Mouse (Mus musculus) lung, embryonic 15.5 days (tissue): ENCODE measurements around the gene Grem1. TPM values are rescaled to one million over a fixed set of nuclear protein-coding genes. Genes with fewer than 3 reads are reported as not detected.
A peak's percentile ranks its signal among the peaks of the same experiment; 100 is the strongest.

ENCODE experiments used
- ATAC-seq: fragments of 200-750 bp; cut with Nextera tagmentation; 2 replicates; pipeline ENCODE4 v1.8.0; 2017; ENCODE audit warnings: moderate number of reproducible peaks, borderline replicate concordance; ENCODE audit not compliant: low FRiP score, low TSS enrichment; ENCODE audit errors: extremely low read depth
- H3K27ac ChIP-seq: fragments of 300-500 bp; sonication (generic); 2 replicates; pipeline ENCODE4 v1.5.1; 2015; ENCODE audit warnings: moderate library complexity, mild to moderate bottlenecking, inconsistent platforms
- H3K27me3 ChIP-seq: fragments of 300-500 bp; sonication (generic); 2 replicates; pipeline ENCODE4 v1.6.1; 2015; ENCODE audit warnings: inconsistent platforms
- H3K36me3 ChIP-seq: fragments of 300-500 bp; sonication (generic); 2 replicates; pipeline ENCODE4 v1.6.1; 2015; ENCODE audit warnings: inconsistent platforms
- H3K4me1 ChIP-seq: fragments of 300-500 bp; sonication (generic); 2 replicates; pipeline ENCODE4 v1.6.1; 2015; ENCODE audit warnings: inconsistent platforms
- H3K4me2 ChIP-seq: fragments of 300-500 bp; sonication (generic); 2 replicates; pipeline ENCODE4 v1.6.1; 2015; ENCODE audit warnings: inconsistent platforms, mild to moderate bottlenecking, moderate library complexity
- H3K4me3 ChIP-seq: fragments of 300-500 bp; sonication (generic); 2 replicates; pipeline ENCODE4 v1.5.1; 2015; ENCODE audit warnings: mild to moderate bottlenecking, inconsistent platforms
- H3K9ac ChIP-seq: fragments of 300-500 bp; sonication (generic); 2 replicates; pipeline ENCODE4 v1.6.1; 2015; ENCODE audit warnings: inconsistent platforms
- H3K9me3 ChIP-seq: fragments of 300-500 bp; sonication (generic); 2 replicates; pipeline ENCODE4 v1.6.1; 2016; ENCODE audit warnings: inconsistent platforms
- WGBS: fragments of 180-500 bp; shearing (Covaris S2); methylation state at CpG from one replicate; pipeline ENCODE4 v1.1.7; 2015; 5-methylcytosine and 5-hydroxymethylcytosine counted together
- polyA plus RNA-seq: library from polyadenylated mRNA; unstranded; fragments of >200 nt; fragmentation: Nextera tagmentation; extraction: Ambion mirVana; gene quantifications from 2 replicates; pipeline ENCODE4 v1.2.1, GENCODE M21; 2015

Gene Grem1
- polyA plus RNA-seq, 1 experiment from 2014 or later, result 0.14 TPM

DNA sequence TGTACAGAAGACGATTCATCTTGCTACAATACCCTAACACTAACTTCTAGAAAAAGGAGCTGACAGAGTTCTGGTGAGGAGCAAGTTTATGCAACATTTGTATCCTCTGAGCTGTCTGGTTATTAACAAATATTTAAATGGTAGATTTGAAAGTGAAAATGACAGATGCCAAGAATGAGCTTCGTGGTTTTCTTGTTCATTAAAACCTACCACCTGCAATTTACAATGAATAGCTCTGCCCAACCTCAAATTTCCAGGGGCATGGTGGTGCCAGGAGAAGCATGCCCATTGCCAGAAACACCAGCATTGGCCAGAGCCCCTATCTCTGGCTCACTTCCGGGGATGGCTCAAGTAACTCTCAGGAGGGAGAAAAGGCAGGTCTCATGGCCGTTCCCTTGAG lies 23.1 kb upstream of the Grem1 start:
- H3K36me3 ChIP-seq, result no peaks in the 10 kb centered on the region
- no peak overlapping the region for H3K4me2 ChIP-seq
- H3K9ac ChIP-seq, result no peak overlapping the region
- no peak overlapping the region for H3K4me3 ChIP-seq
- no peaks in the 10 kb centered on the region for H3K4me1 ChIP-seq
- 48% methylated on average over 4 of the region's 4 CpGs for WGBS
- H3K27me3 ChIP-seq, result no peaks in the 10 kb centered on the region
- no peak for ATAC-seq
- H3K9me3 ChIP-seq, result no peaks in the 10 kb centered on the region
- no peak overlapping the region for H3K27ac ChIP-seq

DNA sequence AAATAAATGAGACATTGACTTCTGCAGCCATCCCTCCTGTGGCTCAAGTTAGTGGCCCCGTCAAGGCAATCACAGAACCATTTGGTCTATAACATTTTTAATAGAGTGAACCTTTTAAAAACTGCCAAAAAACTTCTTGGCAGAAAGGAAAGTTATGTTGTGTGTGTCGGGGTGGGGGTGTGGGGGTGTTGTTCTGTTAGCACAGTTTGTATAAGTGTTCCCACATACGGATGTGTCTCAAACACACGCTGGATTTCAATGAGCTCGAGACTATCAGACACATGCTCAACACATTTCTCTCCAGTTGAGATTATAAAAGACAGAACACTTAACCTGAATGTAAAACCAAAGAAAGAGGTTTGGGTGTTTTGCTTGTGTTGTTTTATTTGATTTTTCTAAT lies 22.7 kb upstream of the Grem1 start:
- H3K36me3 ChIP-seq, result no peaks in the 10 kb centered on the region
- no peaks in the 10 kb centered on the region for H3K9me3 ChIP-seq
- ATAC-seq, result no peak
- H3K4me1 ChIP-seq, result no peaks in the 10 kb centered on the region
- H3K4me3 ChIP-seq, result no peak overlapping the region
- WGBS, result 60% methylated on average over 5 of the region's 5 CpGs
- H3K9ac ChIP-seq, result no peak overlapping the region
- H3K27me3 ChIP-seq, result no peaks in the 10 kb centered on the region
- H3K4me2 ChIP-seq, result no peak overlapping the region
- no peak overlapping the region for H3K27ac ChIP-seq

DNA sequence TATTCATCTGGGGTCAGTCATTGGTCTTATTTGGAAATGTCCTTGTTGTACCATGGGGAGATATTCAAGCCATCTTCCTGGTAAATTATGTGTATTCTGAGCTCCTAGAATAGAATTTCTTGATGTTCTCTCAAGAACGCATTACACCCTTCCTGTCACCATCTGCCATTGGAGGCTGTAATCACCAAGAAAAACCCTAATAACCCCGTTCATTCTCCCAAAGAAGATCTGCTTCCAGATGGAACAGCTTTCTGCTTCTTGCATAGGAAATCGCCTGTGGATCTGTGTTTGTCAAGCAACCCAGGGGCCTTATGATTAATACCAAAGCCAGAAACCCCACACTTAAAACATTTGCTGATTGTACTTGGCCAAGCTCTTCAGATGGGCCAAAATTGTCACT lies 20.9 kb upstream of the Grem1 start:
- Histone ChIP-seq H3K4me1 (no peaks in the 10 kb centered on the region), H3K4me3 (no peak overlapping the region), H3K36me3 (no peaks in the 10 kb centered on the region), H3K4me2 (no peak overlapping the region), H3K9me3 (no peaks in the 10 kb centered on the region), H3K9ac (no peak overlapping the region), H3K27ac (no peak overlapping the region), H3K27me3 (no peaks in the 10 kb centered on the region)
- 80% methylated on average over 3 of the region's 3 CpGs for WGBS
- ATAC-seq, result no peak

DNA sequence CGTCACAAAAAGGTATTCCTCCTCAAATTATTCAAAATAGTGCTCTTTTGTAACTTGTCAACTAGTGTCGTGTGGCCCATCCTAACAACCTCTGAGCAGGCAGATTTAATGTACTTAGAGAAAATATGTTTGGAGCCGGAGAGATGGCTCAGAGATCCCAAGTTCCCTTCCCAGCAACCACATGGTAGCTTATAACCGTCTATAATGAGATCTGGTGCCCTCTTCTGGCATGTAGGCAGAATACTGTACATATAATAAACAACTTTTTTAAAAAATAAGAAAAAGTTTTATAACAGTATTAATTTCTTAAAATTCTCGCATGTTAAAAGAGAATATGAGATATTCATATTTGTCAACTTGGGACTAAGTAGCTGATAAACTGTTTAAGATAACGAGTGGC lies 19.6 kb upstream of the Grem1 start:
- H3K4me1 ChIP-seq, result no peaks in the 10 kb centered on the region
- no peak overlapping the region for H3K9ac ChIP-seq
- H3K4me3 ChIP-seq, result no peak overlapping the region
- no peaks in the 10 kb centered on the region for H3K9me3 ChIP-seq
- H3K27me3 ChIP-seq, result no peaks in the 10 kb centered on the region
- no peak for ATAC-seq
- 61% methylated on average over 6 of the region's 6 CpGs for WGBS
- no peak overlapping the region for H3K27ac ChIP-seq
- H3K4me2 ChIP-seq, result no peak overlapping the region
- no peaks in the 10 kb centered on the region for H3K36me3 ChIP-seq

DNA sequence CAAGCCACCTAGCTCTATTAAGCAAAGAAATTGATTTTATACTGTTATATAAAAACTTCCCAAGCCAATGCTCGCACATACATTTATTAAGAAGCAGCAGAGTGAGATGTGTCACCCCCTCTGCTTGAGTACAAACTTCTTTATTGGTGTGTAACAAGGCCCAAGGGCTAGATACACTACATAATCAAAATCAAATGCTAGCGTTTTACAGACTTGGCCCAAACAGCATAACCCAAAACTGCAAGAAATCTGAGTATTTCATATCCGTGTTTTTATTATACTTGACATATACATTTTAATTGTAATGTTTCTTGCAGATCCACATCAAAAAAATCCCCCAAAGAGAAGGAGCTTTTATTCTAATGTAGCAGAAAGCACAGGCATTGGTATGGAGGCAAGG lies 17.9 kb upstream of the Grem1 start:
- H3K9me3 ChIP-seq, result no peaks in the 10 kb centered on the region
- H3K27ac ChIP-seq, result no peak overlapping the region
- ATAC-seq, result no peak
- no peaks in the 10 kb centered on the region for H3K4me1 ChIP-seq
- H3K27me3 ChIP-seq, result no peaks in the 10 kb centered on the region
- WGBS, result 75% methylated on average over 3 of the region's 3 CpGs
- no peak overlapping the region for H3K4me3 ChIP-seq
- no peak overlapping the region for H3K9ac ChIP-seq
- no peak overlapping the region for H3K4me2 ChIP-seq
- no peaks in the 10 kb centered on the region for H3K36me3 ChIP-seq

DNA sequence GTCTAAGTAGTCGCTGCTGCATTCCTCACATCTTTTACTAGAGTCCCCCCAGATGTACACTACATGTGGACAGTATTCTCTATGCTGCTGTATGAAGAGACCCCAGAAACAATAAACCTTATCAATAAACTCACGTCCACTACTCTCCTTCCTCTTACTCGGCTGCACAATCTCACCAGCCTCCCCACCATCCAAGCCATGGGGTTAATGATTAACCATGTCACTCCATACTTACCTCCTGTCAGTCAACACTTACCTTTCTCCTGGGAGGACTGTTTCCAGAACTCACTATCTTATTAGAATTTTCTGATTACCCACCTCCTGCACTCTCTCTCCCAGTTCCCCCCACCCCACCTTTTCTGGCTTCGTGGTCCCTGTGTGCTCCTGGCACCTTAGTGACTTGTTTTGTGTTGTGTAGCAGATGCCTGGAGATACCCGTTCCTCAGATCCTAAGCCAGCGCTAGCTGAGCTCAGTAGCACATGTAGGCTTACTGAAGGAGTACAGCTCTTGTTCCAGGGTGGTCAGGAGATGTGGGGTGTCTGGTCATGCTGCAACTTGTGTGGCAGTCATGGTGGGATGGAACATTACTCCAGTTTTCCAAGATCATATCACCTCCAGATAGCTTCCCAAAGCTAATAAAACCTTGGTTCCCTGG lies 15.8 kb upstream of the Grem1 start:
- WGBS, result 44% methylated on average over 6 of the region's 6 CpGs
- no peak for ATAC-seq

DNA sequence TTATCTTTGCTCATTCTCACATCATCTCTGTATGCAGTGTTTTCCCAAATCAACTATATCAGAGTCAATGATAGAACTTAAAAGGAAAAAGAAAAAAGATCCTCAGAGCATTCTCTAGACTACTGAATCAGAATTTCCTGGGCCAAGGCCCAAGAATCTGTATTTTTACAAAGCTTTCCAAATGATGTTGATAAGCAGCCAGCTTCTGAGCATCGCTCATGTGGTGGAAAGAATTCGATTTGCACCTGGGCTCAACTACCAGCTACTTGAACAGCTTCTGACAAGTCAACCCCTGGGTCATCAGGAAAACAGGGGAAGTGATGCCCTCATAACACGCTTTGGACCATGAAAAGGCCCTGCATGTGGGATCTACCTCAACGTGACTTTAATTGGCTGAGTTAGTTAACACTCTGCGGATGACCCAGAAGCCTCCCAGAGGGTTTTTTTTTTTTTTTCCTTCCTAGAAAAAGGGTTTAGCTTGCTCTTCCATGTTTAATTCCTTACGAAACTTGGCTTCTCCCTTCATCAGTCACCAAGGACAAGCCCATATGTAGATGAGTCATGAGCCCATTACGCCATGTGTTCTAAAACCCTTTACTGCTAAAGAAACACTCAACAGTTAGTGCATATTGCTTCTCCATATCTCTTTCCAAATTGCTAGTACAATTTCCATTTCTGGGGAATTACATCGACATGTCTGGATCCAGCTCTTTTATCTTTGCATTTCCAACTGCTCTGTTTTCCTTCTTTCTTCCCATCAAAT lies 10.3 kb upstream of the Grem1 start:
- H3K27ac ChIP-seq, result no peak overlapping the region
- H3K36me3 ChIP-seq, result no peaks in the 10 kb centered on the region
- ATAC-seq, result no peak
- no peaks in the 10 kb centered on the region for H3K4me1 ChIP-seq
- H3K27me3 ChIP-seq, result no peaks in the 10 kb centered on the region
- no peak overlapping the region for H3K4me3 ChIP-seq
- H3K4me2 ChIP-seq, result no peak overlapping the region
- H3K9me3 ChIP-seq, result no peaks in the 10 kb centered on the region
- H3K9ac ChIP-seq, result no peak overlapping the region
- WGBS, result 82% methylated on average over 8 of the region's 8 CpGs

More for the DNA sequence above, 15.8 kb upstream of the Grem1 start:
- H3K9ac ChIP-seq, result no peak overlapping the region
- no peaks in the 10 kb centered on the region for H3K4me1 ChIP-seq
- no peaks in the 10 kb centered on the region for H3K9me3 ChIP-seq
- no peaks in the 10 kb centered on the region for H3K36me3 ChIP-seq
- no peak overlapping the region for H3K4me3 ChIP-seq
- H3K27me3 ChIP-seq, result no peaks in the 10 kb centered on the region
- H3K27ac ChIP-seq, result no peak overlapping the region
- no peak overlapping the region for H3K4me2 ChIP-seq

DNA sequence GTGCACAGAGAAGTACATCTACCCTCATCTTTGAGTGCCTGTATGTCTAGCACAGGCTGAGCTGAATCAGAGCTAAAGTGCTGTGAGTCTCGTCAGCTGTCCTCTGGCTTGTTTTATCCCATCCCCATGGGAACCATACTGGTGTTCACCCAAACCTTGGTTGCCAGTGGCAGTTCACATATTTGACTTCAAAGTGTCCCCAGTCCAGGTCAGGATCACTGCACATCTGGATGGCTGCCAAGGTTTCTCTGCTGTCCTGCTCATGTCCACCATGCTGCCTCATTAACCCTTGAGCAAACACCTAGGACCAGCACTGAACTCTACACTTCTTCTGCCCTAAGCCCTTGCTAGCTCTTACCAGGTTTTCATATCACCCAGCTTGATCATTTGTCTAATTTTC lies 7.4 kb upstream of the Grem1 start:
- H3K9me3 ChIP-seq, result no peaks in the 10 kb centered on the region
- no peaks in the 10 kb centered on the region for H3K36me3 ChIP-seq
- no peaks in the 10 kb centered on the region for H3K27me3 ChIP-seq
- no peak overlapping the region for H3K27ac ChIP-seq
- no peak overlapping the region for H3K9ac ChIP-seq
- H3K4me1 ChIP-seq, result no peaks in the 10 kb centered on the region
- WGBS, result 27% methylated on average over 1 of the region's 1 CpGs
- ATAC-seq, result no peak
- H3K4me3 ChIP-seq, result no peak overlapping the region
- no peak overlapping the region for H3K4me2 ChIP-seq

DNA sequence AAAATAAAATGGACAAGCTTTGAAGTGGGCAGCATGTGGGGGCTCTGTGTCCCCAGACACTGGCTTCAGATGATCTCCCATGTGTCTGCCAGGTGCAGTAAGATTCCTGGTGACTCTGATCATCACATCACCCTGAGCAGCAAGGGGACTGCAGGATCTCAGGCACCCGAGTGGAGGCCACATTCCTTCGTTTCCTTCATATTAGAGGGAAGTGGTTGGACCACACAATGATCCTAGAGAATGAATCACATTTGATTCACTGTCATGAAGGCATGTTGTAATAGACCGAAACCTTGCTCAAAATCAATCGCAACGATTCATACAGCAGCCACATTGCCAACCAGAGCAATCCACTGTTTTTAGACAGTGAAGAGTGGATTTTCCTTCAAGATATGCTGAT lies 6.5 kb upstream of the Grem1 start:
- H3K4me1 ChIP-seq, result no peaks in the 10 kb centered on the region
- ATAC-seq, result no peak
- H3K27ac ChIP-seq, result no peak overlapping the region
- H3K27me3 ChIP-seq, result peaks cover 5% of the 10 kb centered on the region; the same call in 1 of the 2 replicates
- no peaks in the 10 kb centered on the region for H3K9me3 ChIP-seq
- H3K4me3 ChIP-seq, result no peak overlapping the region
- H3K36me3 ChIP-seq, result no peaks in the 10 kb centered on the region
- H3K9ac ChIP-seq, result no peak overlapping the region
- 68% methylated on average over 5 of the region's 5 CpGs for WGBS
- no peak overlapping the region for H3K4me2 ChIP-seq

DNA sequence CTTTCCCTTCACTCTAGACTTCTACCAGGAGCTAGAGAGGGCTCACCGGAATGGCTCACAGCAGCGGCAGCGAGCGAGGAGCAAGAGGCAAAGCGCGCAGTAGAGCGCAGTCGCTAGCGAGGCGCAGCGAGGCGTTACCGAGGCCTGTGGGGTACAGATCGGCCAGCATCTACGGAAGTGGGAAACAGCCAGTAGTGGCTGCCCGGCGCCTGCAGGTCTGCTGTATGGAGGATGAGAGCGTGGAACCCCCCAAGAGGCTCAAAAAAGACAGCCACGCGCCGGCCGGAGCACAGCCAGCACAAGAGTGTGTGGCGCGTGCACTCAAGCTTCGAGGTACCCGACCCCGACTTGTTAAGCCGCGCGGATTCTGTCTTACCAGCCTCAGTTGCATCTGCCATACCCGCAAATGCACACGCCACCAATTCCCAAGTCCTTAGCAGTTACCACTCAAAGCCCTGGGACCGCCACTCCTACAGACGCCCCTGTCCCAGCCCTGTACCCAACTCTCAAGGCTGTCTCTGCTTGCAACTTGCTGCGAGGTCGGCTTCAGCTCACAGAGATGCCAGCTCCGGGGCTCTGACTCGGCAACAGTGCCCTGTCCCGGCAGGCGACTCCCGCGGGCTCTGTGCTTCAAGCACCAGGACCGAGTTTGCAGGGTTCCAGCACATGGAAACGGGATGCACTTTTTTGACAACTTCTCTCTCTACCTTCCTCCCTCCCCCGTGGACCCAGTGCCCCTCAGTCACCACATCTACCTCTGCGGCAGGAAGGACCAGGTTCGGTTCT lies 728 bp downstream of the Grem1 start:
- 1% methylated on average over 47 of the region's 47 CpGs for WGBS
- H3K27ac ChIP-seq, result no peak overlapping the region
- H3K4me2 ChIP-seq, result peak overlapping the region; percentile 87
- peak overlapping the region; percentile 39 for H3K4me3 ChIP-seq
- H3K9me3 ChIP-seq, result no peaks in the 10 kb centered on the region
- H3K4me1 ChIP-seq, result peaks cover 21% of the 10 kb centered on the region
- H3K9ac ChIP-seq, result no peak overlapping the region
- no peaks in the 10 kb centered on the region for H3K36me3 ChIP-seq
- ATAC-seq, result peak; percentile 52
- H3K27me3 ChIP-seq, result peaks cover 53% of the 10 kb centered on the region

DNA sequence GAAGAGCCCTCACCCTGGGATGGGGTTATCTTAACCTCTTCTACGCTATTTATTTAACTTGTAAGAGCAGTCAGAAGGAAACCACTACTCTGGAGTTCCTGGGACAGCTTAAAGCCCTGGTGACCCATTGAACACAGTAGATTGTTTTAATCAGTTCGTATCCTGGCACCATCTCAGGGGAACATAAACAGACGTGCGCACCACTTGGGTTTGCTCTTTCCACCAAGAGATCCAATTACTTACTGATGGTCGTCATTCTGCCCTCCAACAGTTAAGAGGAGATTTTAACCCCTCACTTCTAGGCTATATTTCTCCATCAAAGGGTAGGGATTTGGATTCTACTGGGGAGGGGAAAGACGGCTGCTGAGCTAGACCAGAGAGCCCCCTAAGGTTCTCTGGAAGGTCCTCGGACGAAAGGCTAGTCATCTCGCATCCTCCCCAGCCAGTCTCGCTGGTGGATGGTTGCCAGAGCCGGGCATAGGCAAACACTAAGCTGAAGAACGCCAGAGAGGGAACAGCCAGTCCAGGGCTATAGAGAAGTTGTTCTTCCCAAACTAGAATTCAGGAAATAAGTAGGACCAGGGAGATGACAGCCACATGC lies 1.4 kb downstream of the Grem1 start:
- H3K4me2 ChIP-seq, result peak overlapping the region; percentile 87
- H3K27me3 ChIP-seq, result peaks cover 53% of the 10 kb centered on the region
- H3K4me3 ChIP-seq, result peak overlapping the region; percentile 39
- peaks cover 21% of the 10 kb centered on the region for H3K4me1 ChIP-seq
- no peak overlapping the region for H3K9ac ChIP-seq
- H3K9me3 ChIP-seq, result no peaks in the 10 kb centered on the region
- no peak overlapping the region for H3K27ac ChIP-seq
- WGBS, result 2% methylated on average over 12 of the region's 12 CpGs
- H3K36me3 ChIP-seq, result no peaks in the 10 kb centered on the region
- ATAC-seq, result no peak

DNA sequence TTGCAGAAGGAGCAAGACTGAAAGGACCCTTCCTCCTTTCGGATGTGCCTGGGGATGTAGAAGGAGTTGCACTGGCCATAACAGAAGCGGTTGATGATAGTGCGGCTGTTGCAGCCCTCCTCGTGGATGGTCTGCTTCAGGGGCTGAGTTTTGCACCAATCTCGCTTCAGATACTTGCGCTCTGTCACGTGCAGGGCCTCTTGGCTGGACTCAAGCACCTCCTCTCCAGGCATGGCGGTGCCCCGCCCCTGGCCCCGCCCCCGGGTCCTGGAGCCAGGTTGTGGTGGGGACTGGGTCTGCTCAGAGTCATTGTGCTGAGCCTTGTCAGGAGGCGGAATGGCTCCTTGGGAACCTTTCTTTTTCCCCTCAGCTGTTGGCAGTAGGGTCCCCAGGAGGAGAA lies 8.7 kb downstream of the Grem1 start:
- Histone ChIP-seq H3K4me1 (no peaks in the 10 kb centered on the region), H3K4me3 (no peak overlapping the region), H3K4me2 (no peak overlapping the region), H3K36me3 (no peaks in the 10 kb centered on the region), H3K27me3 (peaks cover 8% of the 10 kb centered on the region; the same call in 1 of the 2 replicates), H3K9ac (no peak overlapping the region), H3K27ac (no peak overlapping the region), H3K9me3 (no peaks in the 10 kb centered on the region)
- WGBS, result 75% methylated on average over 12 of the region's 12 CpGs
- no peak; the same call in 1 of the 2 replicates for ATAC-seq
